Mouse (Mus musculus) hindbrain, embryonic 14.5 days (tissue): ENCODE measurements around the gene Mbnl3. TPM values are rescaled to one million over a fixed set of nuclear protein-coding genes. Genes with fewer than 3 reads are reported as not detected.

Source experiments
- ATAC-seq: fragments of 200-750 bp; cut with Nextera tagmentation; 2 replicates; pipeline ENCODE4 v1.8.0; 2017; ENCODE audit warnings: moderate number of reproducible peaks, mild to moderate bottlenecking, moderate TSS enrichment, moderate library complexity; ENCODE audit not compliant: low FRiP score
- DNase-seq: peaks from one replicate; pipeline ENCODE4 v3.0.0-alpha.2; 2015; ENCODE audit warnings: low spot score
- H3K27ac ChIP-seq: fragments of 300-500 bp; sonication (generic); 2 replicates; pipeline ENCODE4 v1.5.1; 2014; ENCODE audit warnings: mild to moderate bottlenecking, moderate library complexity
- H3K27me3 ChIP-seq: fragments of 300-500 bp; sonication (generic); 2 replicates; pipeline ENCODE4 v1.6.1; 2014; ENCODE audit warnings: mild to moderate bottlenecking, low read length, mixed read lengths; ENCODE audit not compliant: control insufficient read depth, insufficient read depth
- H3K36me3 ChIP-seq: fragments of 300-500 bp; sonication (generic); replicated peaks from 2 replicates; pipeline ENCODE4 v1.6.1; 2014; ENCODE audit not compliant: control insufficient read depth, insufficient read depth
- H3K4me1 ChIP-seq: fragments of 300-500 bp; sonication (generic); replicated peaks from 2 replicates; pipeline ENCODE4 v1.6.1; 2014; ENCODE audit warnings: antibody characterized with exemption, low read length, mixed read lengths; ENCODE audit not compliant: control insufficient read depth, insufficient read depth
- H3K4me2 ChIP-seq: fragments of 300-500 bp; sonication (generic); replicated peaks from 2 replicates; pipeline ENCODE4 v1.6.1; 2014; ENCODE audit warnings: mild to moderate bottlenecking, moderate library complexity
- H3K4me3 ChIP-seq: fragments of 300-500 bp; sonication (generic); replicated peaks from 2 replicates; pipeline ENCODE4 v1.5.1; 2014; ENCODE audit warnings: mild to moderate bottlenecking, low read length
- H3K9ac ChIP-seq: fragments of 300-500 bp; sonication (generic); 2 replicates; pipeline ENCODE4 v1.6.1; 2014
- H3K9me3 ChIP-seq: fragments of 300-500 bp; sonication (generic); 2 replicates; pipeline ENCODE4 v1.6.1; 2016; ENCODE audit warnings: low read length; ENCODE audit not compliant: control insufficient read depth
- WGBS: fragments of 180-500 bp; shearing (Covaris S2); extraction: QIAGEN DNeasy Blood & Tissue Kit; methylation state at CpG from one replicate; pipeline ENCODE4 v1.1.7; 2014; 5-methylcytosine and 5-hydroxymethylcytosine counted together
- polyA plus RNA-seq: library from polyadenylated mRNA; unstranded; fragments of >200 nt; fragmentation: Nextera tagmentation; extraction: Ambion mirVana; gene quantifications from 2 replicates; pipeline ENCODE4 v1.2.1, GENCODE M21; 2014

Gene Mbnl3
- polyA plus RNA-seq, 1 experiment from 2014 or later = 1.1 TPM

- Histone ChIP-seq H3K4me3 (no peak overlapping the region), H3K4me2 (no peak overlapping the region), H3K27me3 (no peaks in the 10 kb centered on the region), H3K9ac (no peak overlapping the region), H3K27ac (no peak overlapping the region), H3K9me3 (no peaks in the 10 kb centered on the region), H3K4me1 (no peaks in the 10 kb centered on the region), H3K36me3 (no peaks in the 10 kb centered on the region)
- no peak for DNase-seq
- ATAC-seq = no peak
- 92% methylated on average over 5 of the region's 5 CpGs for whole genome bisulfite sequencing
Measured at GRCm38 (mm10) chrX:51164766-51165165, 41.6 kb downstream of the Mbnl3 start.

- no peaks in the 10 kb centered on the region for H3K36me3 ChIP-seq
- no peak overlapping the region for H3K9ac ChIP-seq
- DNase-seq = no peak
- no peaks in the 10 kb centered on the region for H3K9me3 ChIP-seq
- H3K27ac ChIP-seq = no peak overlapping the region
- WGBS = 61% methylated on average over 4 of the region's 4 CpGs
- no peaks in the 10 kb centered on the region for H3K4me1 ChIP-seq
- no peak overlapping the region for H3K4me3 ChIP-seq
- ATAC-seq = no peak
- no peaks in the 10 kb centered on the region for H3K27me3 ChIP-seq
- H3K4me2 ChIP-seq = no peak overlapping the region
Measured at GRCm38 (mm10) chrX:51148436-51148835, 57.9 kb downstream of the Mbnl3 start.

GRCm38 (mm10) chrX:51146351-51146750, 60.0 kb downstream of the Mbnl3 start:
- ATAC-seq (no peak), DNase-seq (no peak)
- Histone ChIP-seq H3K4me1 (no peaks in the 10 kb centered on the region), H3K4me2 (no peak overlapping the region), H3K27me3 (no peaks in the 10 kb centered on the region), H3K4me3 (no peak overlapping the region), H3K9ac (no peak overlapping the region), H3K9me3 (no peaks in the 10 kb centered on the region), H3K27ac (no peak overlapping the region), H3K36me3 (no peaks in the 10 kb centered on the region)
- WGBS = 43% methylated on average over 4 of the region's 4 CpGs

- Histone ChIP-seq H3K4me1 (no peaks in the 10 kb centered on the region), H3K27me3 (no peaks in the 10 kb centered on the region), H3K4me3 (no peak overlapping the region), H3K4me2 (no peak overlapping the region), H3K27ac (no peak overlapping the region), H3K9ac (no peak overlapping the region), H3K9me3 (no peaks in the 10 kb centered on the region), H3K36me3 (no peaks in the 10 kb centered on the region)
- 82% methylated on average over 3 of the region's 3 CpGs for WGBS
- no peak for ATAC-seq
- no peak for DNase-seq
Measured at GRCm38 (mm10) chrX:51140055-51140454, 66.3 kb downstream of the Mbnl3 start.

- DNase-seq = no peak
- Histone ChIP-seq H3K4me2 (no peak overlapping the region), H3K27me3 (no peaks in the 10 kb centered on the region), H3K9me3 (no peaks in the 10 kb centered on the region), H3K27ac (no peak overlapping the region), H3K4me1 (no peaks in the 10 kb centered on the region), H3K36me3 (no peaks in the 10 kb centered on the region), H3K4me3 (no peak overlapping the region), H3K9ac (no peak overlapping the region)
- 73% methylated on average over 3 of the region's 3 CpGs for WGBS
- ATAC-seq = no peak
Measured at GRCm38 (mm10) chrX:51131325-51131724, 75.0 kb downstream of the Mbnl3 start.

- ATAC-seq (no peak), DNase-seq (no peak)
- no peak overlapping the region for H3K4me3 ChIP-seq
- no peak overlapping the region for H3K27ac ChIP-seq
- no peaks in the 10 kb centered on the region for H3K4me1 ChIP-seq
- H3K9me3 ChIP-seq = no peaks in the 10 kb centered on the region
- H3K4me2 ChIP-seq = no peak overlapping the region
- H3K9ac ChIP-seq = no peak overlapping the region
- no peaks in the 10 kb centered on the region for H3K36me3 ChIP-seq
- H3K27me3 ChIP-seq = no peaks in the 10 kb centered on the region
- WGBS = 84% methylated on average over 4 of the region's 4 CpGs
Measured at GRCm38 (mm10) chrX:51102748-51103147, 103.6 kb downstream of the Mbnl3 start.

DNA sequence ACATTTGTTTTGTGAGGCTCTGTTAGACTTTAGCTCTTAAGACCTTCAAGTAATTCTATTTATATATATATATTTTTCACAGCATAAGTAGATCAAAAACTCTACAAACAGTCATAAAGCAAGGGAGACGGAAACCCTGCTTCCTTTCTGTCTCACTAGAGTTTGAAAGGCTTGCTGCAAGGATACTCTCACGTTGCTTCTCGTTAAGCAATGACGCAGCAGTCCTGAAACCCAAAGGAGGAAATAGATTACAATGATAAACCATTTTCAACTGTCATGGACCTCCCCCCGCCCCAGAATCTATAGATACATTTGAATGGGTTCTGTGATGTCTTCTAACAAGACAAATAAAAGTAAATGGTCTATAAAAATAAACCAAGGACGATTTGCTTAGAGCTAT, 121.4 kb downstream of the Mbnl3 start:
- Histone ChIP-seq H3K9ac (no peak overlapping the region), H3K4me2 (no peak overlapping the region), H3K4me3 (no peak overlapping the region), H3K27ac (no peak overlapping the region), H3K4me1 (no peaks in the 10 kb centered on the region), H3K36me3 (no peaks in the 10 kb centered on the region), H3K9me3 (no peaks in the 10 kb centered on the region), H3K27me3 (no peaks in the 10 kb centered on the region)
- no peak for ATAC-seq
- DNase-seq = no peak
- 75% methylated on average over 6 of the region's 6 CpGs for WGBS

- WGBS = 65% methylated on average over 1 of the region's 1 CpGs
- ATAC-seq (no peak), DNase-seq (no peak)
- Histone ChIP-seq H3K9ac (no peak overlapping the region), H3K36me3 (no peaks in the 10 kb centered on the region), H3K4me3 (no peak overlapping the region), H3K4me1 (no peaks in the 10 kb centered on the region), H3K9me3 (no peaks in the 10 kb centered on the region), H3K27me3 (no peaks in the 10 kb centered on the region), H3K27ac (no peak overlapping the region), H3K4me2 (no peak overlapping the region)
Measured at GRCm38 (mm10) chrX:51084211-51084610, 122.1 kb downstream of the Mbnl3 start.

DNA sequence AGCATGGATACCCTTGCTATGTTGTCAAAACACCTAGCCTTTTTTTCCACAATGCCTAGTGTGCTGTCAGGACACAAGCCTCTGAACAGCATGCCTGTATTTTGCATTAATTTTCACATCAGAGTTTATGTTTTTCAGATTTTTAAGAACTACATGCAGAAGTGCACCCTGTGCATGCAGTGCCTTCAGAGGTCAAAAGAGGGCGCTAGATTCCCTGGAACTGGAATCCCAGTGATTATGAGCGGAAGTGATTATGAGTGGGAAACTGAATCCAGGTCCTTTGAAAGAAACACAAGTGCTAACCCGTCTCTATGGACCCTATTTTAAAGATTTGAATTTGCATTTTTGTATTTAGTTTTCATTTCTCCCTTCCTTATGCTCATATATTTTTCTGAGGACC, 129.6 kb downstream of the Mbnl3 start:
- H3K9me3 ChIP-seq = no peaks in the 10 kb centered on the region
- ATAC-seq = no peak
- no peak overlapping the region for H3K4me2 ChIP-seq
- H3K27me3 ChIP-seq = peaks cover 3% of the 10 kb centered on the region; the same call in 1 of the 2 replicates
- no peaks in the 10 kb centered on the region for H3K4me1 ChIP-seq
- no peak overlapping the region for H3K4me3 ChIP-seq
- no peak overlapping the region for H3K9ac ChIP-seq
- no peak overlapping the region for H3K27ac ChIP-seq
- no peaks in the 10 kb centered on the region for H3K36me3 ChIP-seq
- WGBS = 30% methylated on average over 3 of the region's 3 CpGs
- no peak for DNase-seq
